Mouse (Mus musculus): ENCODE measurements around the gene Svep1.

DNA sequence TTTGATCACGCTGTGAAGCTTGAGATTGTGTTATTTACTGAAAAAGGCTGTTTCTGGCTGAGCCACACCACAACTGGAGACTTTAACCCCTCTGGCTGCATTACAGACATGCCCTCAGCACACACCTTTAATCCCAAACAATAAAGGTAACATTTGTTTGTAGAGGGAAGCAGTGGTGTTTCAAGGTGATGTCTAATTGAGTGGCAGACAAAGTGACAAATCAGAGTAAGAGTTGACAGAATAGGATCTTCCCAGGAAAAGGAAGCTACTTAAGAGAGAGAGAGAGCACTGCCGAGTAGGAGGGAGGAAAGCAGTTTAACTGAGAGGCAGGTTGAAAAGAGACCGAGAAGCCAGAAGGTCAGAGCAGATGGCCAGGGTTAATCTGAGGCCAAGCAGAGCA is 203.2 kb downstream of the Svep1 start:
- no peak for TF ChIP-seq CTCF (IDR thresholded peaks at IDR 0.05)
- TF ChIP-seq POLR2A (IDR thresholded peaks at IDR 0.05; ENCODE audit: insufficient read depth, low read depth, low read length), result no peak

Measured in heart, adult 2 months (tissue).